Mouse (Mus musculus) neural tube, embryonic 15.5 days (tissue): ENCODE data around the gene Slc35b4. TPM values are rescaled to one million over a fixed set of nuclear protein-coding genes. Genes with fewer than 3 reads are reported as not detected.

ENCODE experiments used
- ATAC-seq: fragments of 200-750 bp; cut with Nextera tagmentation; 2 replicates; pipeline ENCODE4 v1.8.0; 2017; ENCODE audit warnings: mild to moderate bottlenecking, moderate TSS enrichment, moderate library complexity; ENCODE audit not compliant: low FRiP score
- H3K27ac ChIP-seq: fragments of 300-500 bp; sonication (generic); replicated peaks from 2 replicates; pipeline ENCODE4 v1.5.1; 2015; ENCODE audit warnings: mild to moderate bottlenecking, inconsistent platforms
- H3K27me3 ChIP-seq: fragments of 300-500 bp; sonication (generic); replicated peaks from 2 replicates; pipeline ENCODE4 v1.6.1; 2015; ENCODE audit warnings: inconsistent platforms
- H3K36me3 ChIP-seq: fragments of 300-500 bp; sonication (generic); 2 replicates; pipeline ENCODE4 v1.6.1; 2015; ENCODE audit warnings: inconsistent platforms
- H3K4me1 ChIP-seq: fragments of 300-500 bp; sonication (generic); 2 replicates; pipeline ENCODE4 v1.6.1; 2015; ENCODE audit warnings: inconsistent platforms
- H3K4me2 ChIP-seq: fragments of 300-500 bp; sonication (generic); 2 replicates; pipeline ENCODE4 v1.6.1; 2015; ENCODE audit warnings: inconsistent platforms, mild to moderate bottlenecking, moderate library complexity
- H3K4me3 ChIP-seq: fragments of 300-500 bp; sonication (generic); replicated peaks from 2 replicates; pipeline ENCODE4 v1.5.1; 2015; ENCODE audit warnings: mild to moderate bottlenecking, inconsistent platforms
- H3K9ac ChIP-seq: fragments of 300-500 bp; sonication (generic); replicated peaks from 2 replicates; pipeline ENCODE4 v1.6.1; 2015; ENCODE audit warnings: mild to moderate bottlenecking, inconsistent platforms
- H3K9me3 ChIP-seq: fragments of 300-500 bp; sonication (generic); replicated peaks from 2 replicates; pipeline ENCODE4 v1.6.1; 2016; ENCODE audit warnings: inconsistent platforms
- WGBS: fragments of 180-500 bp; shearing (Covaris S2); methylation state at CpG from one replicate; pipeline ENCODE4 v1.1.7; 2015; ENCODE audit warnings: mixed read lengths; 5-methylcytosine and 5-hydroxymethylcytosine counted together
- polyA plus RNA-seq: library from polyadenylated mRNA; unstranded; fragments of >200 nt; fragmentation: Nextera tagmentation; extraction: Ambion mirVana; gene quantifications from 2 replicates; pipeline ENCODE4 v1.2.1, GENCODE M21; 2015

Slc35b4 gene
- polyA plus RNA-seq, 1 experiment from 2014 or later = 39.4 TPM

- Histone ChIP-seq H3K27ac (no peak overlapping the region), H3K36me3 (no peaks in the 10 kb centered on the region), H3K4me1 (no peaks in the 10 kb centered on the region), H3K4me3 (no peak overlapping the region), H3K27me3 (no peaks in the 10 kb centered on the region), H3K9ac (no peak overlapping the region), H3K9me3 (no peaks in the 10 kb centered on the region), H3K4me2 (no peak overlapping the region)
- no peak for ATAC-seq
- WGBS = 17% methylated on average over 2 of the region's 2 CpGs
These were observed 10.5 kb upstream of the Slc35b4 start for GRCm38 (mm10) chr6:34187273-34187863.

- WGBS = 91% methylated on average over 3 of the region's 3 CpGs
- Histone ChIP-seq H3K27ac (no peak overlapping the region), H3K9ac (no peak overlapping the region), H3K27me3 (no peaks in the 10 kb centered on the region), H3K9me3 (0 out of 2 replicates have a peak, but pooled peaks cover 3% of the 10 kb centered on the region), H3K4me1 (no peaks in the 10 kb centered on the region), H3K4me2 (no peak overlapping the region), H3K36me3 (no peaks in the 10 kb centered on the region), H3K4me3 (no peak overlapping the region)
- ATAC-seq = no peak
These were observed 6.4 kb upstream of the Slc35b4 start for GRCm38 (mm10) chr6:34183326-34183725.

DNA sequence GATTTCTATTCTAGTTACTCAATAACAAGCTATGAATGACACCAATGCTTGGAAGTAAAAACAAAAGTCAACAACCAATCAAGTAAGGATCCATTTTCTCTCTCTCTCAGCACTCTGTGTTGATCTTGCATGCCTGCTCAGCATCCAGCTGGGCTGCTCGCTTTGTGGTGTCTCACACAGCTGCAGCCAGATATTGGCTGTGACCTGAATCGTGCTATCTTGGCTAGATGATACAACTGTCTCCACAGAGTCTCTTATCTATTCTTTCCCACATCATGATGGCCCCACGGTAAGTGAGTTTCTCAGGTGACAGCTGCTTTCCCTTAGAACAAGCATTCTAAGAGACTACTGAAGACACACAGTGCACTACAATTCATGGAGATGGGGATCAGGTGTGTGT lies 5.0 kb upstream of the Slc35b4 start:
- no peaks in the 10 kb centered on the region for H3K27me3 ChIP-seq
- no peak overlapping the region for H3K4me3 ChIP-seq
- 0 out of 2 replicates have a peak, but pooled peaks cover 3% of the 10 kb centered on the region for H3K9me3 ChIP-seq
- 79% methylated on average over 3 of the region's 3 CpGs for WGBS
- no peaks in the 10 kb centered on the region for H3K36me3 ChIP-seq
- H3K4me2 ChIP-seq = no peak overlapping the region
- no peak overlapping the region for H3K27ac ChIP-seq
- no peak overlapping the region for H3K9ac ChIP-seq
- ATAC-seq = no peak
- H3K4me1 ChIP-seq = peaks cover 3% of the 10 kb centered on the region; the same call in 1 of the 2 replicates

DNA sequence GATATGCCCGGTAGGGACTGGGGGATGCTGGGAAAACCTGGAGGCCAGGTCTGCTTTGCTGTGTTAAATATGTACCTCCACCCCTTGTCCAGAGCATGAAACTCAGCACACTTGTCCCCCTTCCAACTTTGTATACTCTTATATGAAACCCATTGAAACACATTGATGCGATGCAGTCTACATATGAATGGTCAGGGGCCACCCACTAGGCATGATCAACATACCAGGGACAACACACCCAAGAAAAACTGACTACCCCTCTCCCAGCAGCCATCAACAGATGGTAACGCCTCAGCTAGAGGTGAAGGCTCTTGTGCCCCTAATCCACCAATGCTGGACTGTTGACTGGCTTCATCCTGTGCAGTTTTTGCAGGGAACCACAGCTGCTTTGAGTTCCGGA lies 3.0 kb upstream of the Slc35b4 start:
- no peak overlapping the region for H3K27ac ChIP-seq
- H3K4me2 ChIP-seq = no peak overlapping the region
- 90% methylated on average over 4 of the region's 4 CpGs for WGBS
- no peaks in the 10 kb centered on the region for H3K27me3 ChIP-seq
- H3K4me3 ChIP-seq = no peak overlapping the region
- H3K4me1 ChIP-seq = peaks cover 14% of the 10 kb centered on the region
- no peaks in the 10 kb centered on the region for H3K36me3 ChIP-seq
- no peak for ATAC-seq
- 0 out of 2 replicates have a peak, but pooled peaks cover 3% of the 10 kb centered on the region for H3K9me3 ChIP-seq
- H3K9ac ChIP-seq = no peak overlapping the region

DNA sequence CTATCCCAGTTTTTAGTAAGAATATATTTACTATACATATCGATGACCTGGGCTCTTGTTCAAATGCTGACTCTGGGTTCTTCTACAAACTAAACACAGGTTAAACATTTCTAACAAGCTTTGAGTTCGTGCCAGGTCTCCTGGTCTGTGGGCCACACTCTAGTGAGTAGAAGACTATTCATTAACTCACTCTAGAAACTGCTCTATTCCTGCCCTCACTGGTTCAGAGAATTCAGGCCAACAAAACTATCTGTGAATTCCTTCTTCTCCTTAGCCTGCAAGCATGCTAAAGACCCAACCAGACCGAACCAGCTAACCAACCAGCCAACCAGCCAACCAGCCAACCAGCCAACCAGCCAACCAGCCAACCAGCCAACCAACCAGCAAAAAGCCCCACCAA lies 2.1 kb upstream of the Slc35b4 start:
- WGBS = 89% methylated on average over 3 of the region's 3 CpGs
- H3K36me3 ChIP-seq = no peaks in the 10 kb centered on the region
- H3K27me3 ChIP-seq = no peaks in the 10 kb centered on the region
- H3K9me3 ChIP-seq = 0 out of 2 replicates have a peak, but pooled peaks cover 3% of the 10 kb centered on the region
- H3K4me1 ChIP-seq = peaks cover 17% of the 10 kb centered on the region
- no peak overlapping the region for H3K27ac ChIP-seq
- no peak overlapping the region for H3K4me3 ChIP-seq
- no peak overlapping the region for H3K4me2 ChIP-seq
- no peak for ATAC-seq
- no peak overlapping the region for H3K9ac ChIP-seq

- peak overlapping the region; percentile 81 for H3K4me2 ChIP-seq
- H3K4me1 ChIP-seq = peaks cover 24% of the 10 kb centered on the region
- 3% methylated on average over 28 of the region's 29 CpGs for WGBS
These were observed 624 bp downstream of the Slc35b4 start for GRCm38 (mm10) chr6:34176111-34176863.

GRCm38 (mm10) chr6:34174715-34175114 lies 2.2 kb downstream of the Slc35b4 start:
- no peaks in the 10 kb centered on the region for H3K36me3 ChIP-seq
- peaks cover 24% of the 10 kb centered on the region for H3K4me1 ChIP-seq
- H3K9me3 ChIP-seq = no peaks in the 10 kb centered on the region
- 95% methylated on average over 8 of the region's 8 CpGs for WGBS
- H3K4me3 ChIP-seq = no peak overlapping the region
- ATAC-seq = no peak
- no peak overlapping the region for H3K4me2 ChIP-seq
- no peak overlapping the region for H3K9ac ChIP-seq
- H3K27me3 ChIP-seq = no peaks in the 10 kb centered on the region
- no peak overlapping the region for H3K27ac ChIP-seq

More at GRCm38 (mm10) chr6:34176111-34176863, 624 bp downstream of the Slc35b4 start:
- Histone ChIP-seq H3K9ac (peak overlapping the region; percentile 74), H3K27ac (peak overlapping the region; percentile 86), H3K27me3 (no peaks in the 10 kb centered on the region), H3K9me3 (0 out of 2 replicates have a peak, but pooled peaks cover 3% of the 10 kb centered on the region), H3K4me3 (peak overlapping the region; percentile 77), H3K36me3 (no peaks in the 10 kb centered on the region)
- peak; percentile 85 for ATAC-seq

DNA sequence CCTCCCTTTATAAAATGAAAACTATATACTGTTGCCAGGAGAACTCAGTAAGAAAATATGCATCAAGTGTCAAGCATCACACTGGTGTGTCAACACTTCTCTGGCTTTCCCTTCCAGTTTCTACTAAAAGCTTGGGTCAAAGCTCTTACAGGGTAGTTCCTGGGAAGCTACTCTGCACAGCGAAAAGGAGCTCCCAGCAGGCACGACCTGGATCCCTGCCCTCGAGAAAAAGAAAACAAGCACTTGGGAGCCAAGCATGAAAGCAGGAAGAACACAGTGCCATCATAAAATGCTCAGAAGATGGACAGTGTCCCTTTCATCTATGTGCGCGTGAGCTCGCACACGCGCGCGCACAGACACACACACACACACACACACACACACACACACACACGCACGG lies 3.7 kb downstream of the Slc35b4 start:
- Histone ChIP-seq H3K27ac (no peak overlapping the region), H3K36me3 (no peaks in the 10 kb centered on the region), H3K4me2 (no peak overlapping the region), H3K4me3 (no peak overlapping the region), H3K4me1 (peaks cover 24% of the 10 kb centered on the region), H3K9ac (no peak overlapping the region), H3K27me3 (no peaks in the 10 kb centered on the region), H3K9me3 (no peaks in the 10 kb centered on the region)
- WGBS = 80% methylated on average over 12 of the region's 12 CpGs
- no peak for ATAC-seq

DNA sequence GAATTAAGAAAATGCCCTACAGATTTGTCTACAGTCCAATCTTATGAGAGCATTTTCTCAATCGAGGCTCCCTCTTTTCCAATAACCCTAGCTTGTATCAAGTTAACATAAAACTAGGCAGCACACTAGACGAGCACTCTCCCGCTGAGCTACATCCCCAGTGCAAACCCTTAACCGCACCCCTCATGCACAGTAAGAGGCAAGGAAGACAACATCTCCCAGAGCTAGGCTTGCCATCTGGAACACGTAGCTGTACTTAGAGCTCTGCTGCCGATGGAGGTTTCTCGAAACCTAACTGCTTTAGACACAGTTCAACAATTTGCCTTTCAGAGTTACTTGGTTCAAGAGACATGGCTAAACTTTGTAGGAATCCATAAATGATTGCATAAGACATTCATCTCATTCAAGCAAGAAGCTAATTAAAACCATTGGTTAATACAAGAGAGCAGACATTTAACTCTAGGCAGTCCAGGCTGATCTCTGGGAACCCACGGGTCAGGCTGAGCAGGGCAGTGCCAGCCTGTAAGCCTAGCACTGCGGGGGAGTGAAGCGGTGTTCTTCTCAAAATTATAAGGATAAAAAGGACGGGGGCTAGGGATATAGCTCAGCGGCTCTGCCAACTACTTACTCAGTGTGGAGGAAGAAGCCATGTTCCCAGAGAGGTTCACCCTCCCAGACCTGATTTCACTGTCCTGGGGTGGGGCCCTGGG lies 5.0 kb downstream of the Slc35b4 start:
- H3K27me3 ChIP-seq = no peaks in the 10 kb centered on the region
- no peak for ATAC-seq
- no peak overlapping the region for H3K4me3 ChIP-seq
- H3K4me2 ChIP-seq = no peak overlapping the region
- no peak overlapping the region for H3K9ac ChIP-seq
- H3K27ac ChIP-seq = no peak overlapping the region
- WGBS = 87% methylated on average over 12 of the region's 12 CpGs
- H3K36me3 ChIP-seq = peaks cover 3% of the 10 kb centered on the region
- H3K4me1 ChIP-seq = peaks cover 21% of the 10 kb centered on the region
- no peaks in the 10 kb centered on the region for H3K9me3 ChIP-seq

GRCm38 (mm10) chr6:34170844-34171494 lies 5.9 kb downstream of the Slc35b4 start:
- no peaks in the 10 kb centered on the region for H3K27me3 ChIP-seq
- H3K4me2 ChIP-seq = no peak overlapping the region
- H3K4me3 ChIP-seq = no peak overlapping the region
- H3K9me3 ChIP-seq = no peaks in the 10 kb centered on the region
- WGBS = 80% methylated on average over 7 of the region's 7 CpGs
- H3K9ac ChIP-seq = no peak overlapping the region
- no peak for ATAC-seq
- peaks cover 15% of the 10 kb centered on the region for H3K4me1 ChIP-seq
- peaks cover 13% of the 10 kb centered on the region for H3K36me3 ChIP-seq
- no peak overlapping the region for H3K27ac ChIP-seq

DNA sequence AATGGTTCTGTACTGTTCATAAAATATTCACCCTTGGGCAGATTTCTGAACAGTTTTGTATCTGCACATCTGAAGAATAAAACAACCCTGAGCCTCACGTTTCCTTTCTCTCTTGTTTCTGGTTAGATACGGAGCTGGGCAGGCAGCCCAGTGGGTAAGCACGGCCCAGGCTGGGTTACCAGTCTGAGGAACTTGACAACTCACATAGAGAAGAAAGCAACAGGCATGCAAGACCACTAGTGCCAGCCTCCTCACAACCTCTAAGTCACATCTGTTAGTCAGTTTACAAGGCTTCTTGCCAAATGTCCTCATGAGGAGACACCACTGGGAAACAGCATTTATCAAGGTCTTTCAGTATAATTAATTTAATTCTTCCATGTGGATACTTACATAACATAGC lies 8.1 kb downstream of the Slc35b4 start:
- Histone ChIP-seq H3K27ac (no peak overlapping the region), H3K36me3 (peaks cover 25% of the 10 kb centered on the region), H3K4me1 (0 out of 2 replicates have a peak, but pooled peaks cover 7% of the 10 kb centered on the region), H3K9ac (no peak overlapping the region), H3K27me3 (no peaks in the 10 kb centered on the region), H3K9me3 (no peaks in the 10 kb centered on the region), H3K4me2 (no peak overlapping the region), H3K4me3 (no peak overlapping the region)
- no peak for ATAC-seq
- 90% methylated on average over 3 of the region's 3 CpGs for WGBS
